Mouse (Mus musculus) cerebellum, adult 2 months (tissue): ENCODE measurements around the gene Apc2. TPM values are rescaled to one million over a fixed set of nuclear protein-coding genes. Genes with fewer than 3 reads are reported as not detected.

Experiments
- DNase-seq, 2 experiments: peaks; one replicate each; pipeline ENCODE4 v3.0.0; 2021
- H3K27ac ChIP-seq: fragments of 200-500 bp; 2 replicates; pipeline ENCODE4 v1.5.1; 2012; ENCODE audit warnings: low read length, control low read depth, inconsistent platforms; ENCODE audit not compliant: insufficient read depth
- H3K27me3 ChIP-seq: fragments of 200-500 bp; 2 replicates; pipeline ENCODE4 v1.6.1; 2012; ENCODE audit warnings: inconsistent platforms, mild to moderate bottlenecking, low read length, moderate library complexity; ENCODE audit not compliant: control insufficient read depth, insufficient read depth
- H3K4me1 ChIP-seq: fragments of 200-500 bp; 2 replicates; pipeline ENCODE4 v1.6.1; 2011; ENCODE audit warnings: low read length; ENCODE audit not compliant: control insufficient read depth, insufficient read depth
- H3K4me3 ChIP-seq: fragments of 200-500 bp; replicated peaks from 2 replicates; pipeline ENCODE3; 2011; ENCODE audit warnings: mild to moderate bottlenecking, low read depth, low read length, control low read depth; ENCODE audit not compliant: insufficient read depth
- CTCF ChIP-seq: fragments of 200-500 bp; IDR thresholded peaks from 2 replicates; pipeline ENCODE4 v1.5.1; 2011; ENCODE audit warnings: low read depth, mild to moderate bottlenecking, control low read depth, low read length, moderate library complexity, borderline replicate concordance; ENCODE audit not compliant: insufficient read depth
- POLR2A ChIP-seq: fragments of 200-500 bp; IDR thresholded peaks from 2 replicates; pipeline ENCODE4 v1.6.1; 2011; ENCODE audit warnings: low read length, control low read depth, borderline replicate concordance; ENCODE audit not compliant: insufficient read depth
- WGBS: fragments of 180-500 bp; shearing (Covaris S2); methylation state at CpG from one replicate; pipeline ENCODE4 v1.1.7; 2018; 5-methylcytosine and 5-hydroxymethylcytosine counted together
- polyA plus RNA-seq: library from polyadenylated mRNA; depleted of rRNA; stranded (reverse); fragments of >200 nt; gene quantifications from 2 replicates; pipeline ENCODE4 v1.2.3, GENCODE M21; 2012

Gene Apc2
- polyA plus RNA-seq, 1 experiment: 67.1 TPM

- TF ChIP-seq CTCF (no peak), POLR2A (no peak)
- peaks cover 23% of the 10 kb centered on the region for H3K4me1 ChIP-seq
- no peak overlapping the region for H3K27ac ChIP-seq
- no peak overlapping the region for H3K4me3 ChIP-seq
- 70% methylated on average over 11 of the region's 11 CpGs for WGBS
- DNase-seq: no peak
- H3K27me3 ChIP-seq: no peaks in the 10 kb centered on the region
Observed at GRCm38 (mm10) chr10:80252493-80253274, 43.1 kb upstream of the Apc2 start.

GRCm38 (mm10) chr10:80253551-80253950, 42.2 kb upstream of the Apc2 start:
- no peaks in the 10 kb centered on the region for H3K27me3 ChIP-seq
- DNase-seq: no peak
- 81% methylated on average over 6 of the region's 6 CpGs for WGBS
- TF ChIP-seq POLR2A (no peak), CTCF (no peak)
- peaks cover 23% of the 10 kb centered on the region for H3K4me1 ChIP-seq
- no peak overlapping the region for H3K4me3 ChIP-seq
- H3K27ac ChIP-seq: no peak overlapping the region

- TF ChIP-seq POLR2A: no peak
- no peak for TF ChIP-seq CTCF
- 87% methylated on average over 26 of the region's 26 CpGs for WGBS
- Histone ChIP-seq H3K27ac (0 out of 2 replicates have a peak overlapping the region, but pooled peaks have one; percentile 4), H3K4me3 (no peak overlapping the region), H3K27me3 (no peaks in the 10 kb centered on the region), H3K4me1 (peaks cover 26% of the 10 kb centered on the region)
- no peak for DNase-seq
Observed at GRCm38 (mm10) chr10:80254331-80255297, 41.2 kb upstream of the Apc2 start.

- no peak overlapping the region for H3K27ac ChIP-seq
- 31% methylated on average over 5 of the region's 5 CpGs for WGBS
- DNase-seq: peak; percentile 54
Observed at GRCm38 (mm10) chr10:80255881-80256535, 39.8 kb upstream of the Apc2 start.

GRCm38 (mm10) chr10:80257936-80258335, 37.8 kb upstream of the Apc2 start:
- no peak for TF ChIP-seq POLR2A
- TF ChIP-seq CTCF: no peak
- H3K27me3 ChIP-seq: no peaks in the 10 kb centered on the region
- no peak overlapping the region for H3K27ac ChIP-seq
- H3K4me3 ChIP-seq: no peak overlapping the region
- no peak for DNase-seq
- peaks cover 16% of the 10 kb centered on the region; the same call in 1 of the 2 replicates for H3K4me1 ChIP-seq
- 63% methylated on average over 2 of the region's 2 CpGs for WGBS

More at GRCm38 (mm10) chr10:80255881-80256535, 39.8 kb upstream of the Apc2 start:
- peaks cover 23% of the 10 kb centered on the region for H3K4me1 ChIP-seq
- no peak for TF ChIP-seq CTCF
- TF ChIP-seq POLR2A: no peak
- no peak overlapping the region for H3K4me3 ChIP-seq
- H3K27me3 ChIP-seq: no peaks in the 10 kb centered on the region

- H3K27me3 ChIP-seq: no peaks in the 10 kb centered on the region
- no peak overlapping the region for H3K4me3 ChIP-seq
- 57% methylated on average over 14 of the region's 14 CpGs for WGBS
- peak in 1 of 2 experiments; percentile 36 for DNase-seq
- H3K4me1 ChIP-seq: peaks cover 16% of the 10 kb centered on the region; the same call in 1 of the 2 replicates
- no peak for TF ChIP-seq POLR2A
- TF ChIP-seq CTCF: no peak
- no peak overlapping the region for H3K27ac ChIP-seq
Observed at GRCm38 (mm10) chr10:80258752-80259462, 36.9 kb upstream of the Apc2 start.

GRCm38 (mm10) chr10:80259463-80259805, 36.3 kb upstream of the Apc2 start:
- Histone ChIP-seq H3K27ac (peak overlapping the region; percentile 47; the same call in 1 of the 2 replicates), H3K4me3 (no peak overlapping the region), H3K27me3 (no peaks in the 10 kb centered on the region), H3K4me1 (peaks cover 16% of the 10 kb centered on the region; the same call in 1 of the 2 replicates)
- 14% methylated on average over 6 of the region's 6 CpGs for WGBS
- TF ChIP-seq CTCF: no peak
- no peak for TF ChIP-seq POLR2A
- DNase-seq: no peak
